Mouse (Mus musculus) mature B cell (primary cell): Measurements from ENCODE around the gene Rnf7.

ENCODE experiments used
- in situ Hi-C: fragments of 300-500 bp; cut with MboI; formaldehyde crosslinking; loops from 2 replicates; pipeline ENCODE4 v1.14.3; 2019

Gene Rnf7

GRCm38 (mm10) chr9:96470266-96470974 lies 8.1 kb downstream of the Rnf7 start:
- in situ Hi-C loops, result loop anchor here (10.0 kb wide), 1 partner anchor 116 kb away; no protein-coding TSS in a partner anchor

GRCm38 (mm10) chr9:96469556-96470265 lies 8.8 kb downstream of the Rnf7 start:
- in situ Hi-C loops, result loop anchor here (10.0 kb wide), 1 partner anchor 115 kb away; no protein-coding TSS in a partner anchor

DNA sequence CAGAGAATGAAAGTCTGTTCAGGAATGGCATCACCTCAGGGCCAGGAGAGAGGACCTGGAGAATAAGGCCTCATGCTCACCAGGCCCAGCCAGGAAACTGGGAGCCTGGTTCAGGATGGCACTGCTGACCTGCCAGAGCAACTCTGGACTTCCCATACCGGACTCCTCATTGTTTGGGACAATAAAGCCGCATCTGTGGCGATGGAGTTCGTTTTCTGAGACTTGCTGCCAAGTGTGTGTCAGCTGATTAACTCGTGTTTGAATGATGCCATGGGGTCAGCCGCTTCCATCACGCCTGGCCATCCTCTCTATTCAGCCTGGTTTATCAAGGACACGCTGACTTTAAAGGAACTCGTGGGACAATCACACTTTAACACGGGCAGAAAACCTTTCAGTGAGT lies 14.8 kb downstream of the Rnf7 start:
- in situ Hi-C loops, result no loop called here

- in situ Hi-C loops, result no loop called here
Measured at GRCm38 (mm10) chr9:96461607-96462006, 16.9 kb downstream of the Rnf7 start.

DNA sequence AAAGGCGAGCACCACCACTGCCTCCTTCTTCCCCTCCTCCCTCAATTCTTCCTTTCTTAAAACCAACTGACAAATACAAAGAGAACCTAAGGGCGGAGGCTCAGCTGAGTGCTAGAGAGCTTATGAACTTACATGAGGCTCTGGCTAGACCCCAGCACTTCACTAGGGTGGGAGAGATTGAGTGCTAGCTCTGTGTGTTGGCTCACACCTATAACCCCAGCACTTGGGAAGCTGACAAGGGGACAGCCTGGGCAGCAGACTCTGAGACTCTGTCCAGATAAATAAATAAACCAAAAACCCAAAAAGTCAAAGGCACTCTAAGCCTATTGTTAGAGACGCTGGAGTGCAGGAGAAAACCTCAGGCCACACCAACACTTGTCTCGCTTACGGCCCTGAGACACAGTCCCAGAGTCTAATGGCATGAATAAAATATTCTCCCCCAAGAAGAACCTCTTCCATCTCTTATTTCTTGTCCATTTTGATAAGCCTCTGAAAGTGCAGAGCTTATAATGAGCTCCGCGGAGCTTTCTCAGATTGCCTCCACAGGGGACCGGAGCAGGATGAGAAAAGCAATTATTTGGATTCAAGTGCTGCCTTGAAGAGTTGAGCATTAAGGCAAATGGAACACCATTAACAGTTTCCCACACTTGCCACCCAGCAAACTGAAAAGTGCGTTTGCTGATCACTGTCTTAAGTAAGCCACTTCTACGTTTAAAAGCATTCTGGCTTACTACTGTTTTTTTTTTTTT lies 18.2 kb downstream of the Rnf7 start:
- in situ Hi-C loops, result no loop called here

GRCm38 (mm10) chr9:96455618-96456017 lies 22.9 kb downstream of the Rnf7 start:
- in situ Hi-C loops, result no loop called here

DNA sequence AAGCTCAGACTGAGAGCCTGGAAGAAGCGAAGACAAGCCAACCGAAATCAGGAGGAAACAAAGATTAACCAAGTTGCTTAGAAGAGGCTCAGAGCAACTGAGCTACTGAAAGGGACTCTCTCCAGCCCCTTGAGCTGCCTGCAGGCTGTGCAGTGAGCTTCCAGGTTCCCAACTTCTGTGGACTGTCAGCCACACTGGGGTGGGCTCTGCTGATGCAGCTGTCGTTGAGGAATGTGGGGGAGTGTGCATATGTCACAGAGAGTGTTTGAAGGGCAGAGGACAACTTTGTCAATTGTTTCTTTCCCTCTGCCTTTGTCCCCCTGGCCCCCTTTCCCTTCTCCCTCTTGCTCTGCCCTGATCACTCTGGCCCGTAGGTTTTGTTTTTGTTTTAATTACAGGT lies 25.5 kb downstream of the Rnf7 start:
- in situ Hi-C loops, result no loop called here

- in situ Hi-C loops, result no loop called here
Measured at GRCm38 (mm10) chr9:96450900-96451720, 27.4 kb downstream of the Rnf7 start.

DNA sequence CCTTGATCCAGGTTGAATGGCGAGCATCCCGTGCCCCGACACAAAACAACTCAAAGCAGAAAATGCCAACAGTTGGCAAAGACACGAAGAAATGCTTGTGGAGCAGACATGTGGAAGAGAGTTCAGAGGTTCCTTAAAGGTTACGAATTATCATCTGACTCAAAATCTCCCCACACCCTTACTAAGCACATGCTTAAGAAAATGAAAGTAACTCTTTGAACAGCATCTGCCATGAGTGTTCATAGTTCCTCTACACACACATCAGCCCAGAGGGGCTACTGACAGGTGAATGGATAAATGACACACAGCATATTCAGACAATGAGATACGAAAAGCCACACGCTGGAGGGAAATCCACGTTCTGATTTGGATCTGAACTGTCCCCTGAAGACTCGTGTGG lies 29.0 kb downstream of the Rnf7 start:
- in situ Hi-C loops, result no loop called here

DNA sequence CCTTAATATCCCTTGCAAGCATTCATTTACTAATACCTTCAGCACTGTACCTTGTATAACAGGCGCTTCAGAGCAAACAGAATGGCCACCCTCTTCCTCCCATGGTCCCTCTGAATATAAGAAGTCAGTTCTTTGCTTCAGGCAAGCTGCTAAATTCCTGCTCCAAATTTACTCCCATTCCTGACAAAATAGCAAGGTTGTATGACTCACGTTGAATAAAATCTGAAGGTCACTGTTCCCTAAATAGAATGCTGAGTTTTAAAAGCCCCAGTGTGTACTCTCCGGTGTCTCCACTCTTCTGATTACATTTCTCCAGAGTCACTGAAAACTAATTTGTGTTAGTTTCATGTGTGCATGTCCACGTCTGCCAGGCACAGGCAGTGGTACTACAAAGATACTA lies 33.1 kb downstream of the Rnf7 start:
- in situ Hi-C loops, result no loop called here

GRCm38 (mm10) chr9:96442081-96442480 lies 36.4 kb downstream of the Rnf7 start:
- in situ Hi-C loops, result no loop called here

DNA sequence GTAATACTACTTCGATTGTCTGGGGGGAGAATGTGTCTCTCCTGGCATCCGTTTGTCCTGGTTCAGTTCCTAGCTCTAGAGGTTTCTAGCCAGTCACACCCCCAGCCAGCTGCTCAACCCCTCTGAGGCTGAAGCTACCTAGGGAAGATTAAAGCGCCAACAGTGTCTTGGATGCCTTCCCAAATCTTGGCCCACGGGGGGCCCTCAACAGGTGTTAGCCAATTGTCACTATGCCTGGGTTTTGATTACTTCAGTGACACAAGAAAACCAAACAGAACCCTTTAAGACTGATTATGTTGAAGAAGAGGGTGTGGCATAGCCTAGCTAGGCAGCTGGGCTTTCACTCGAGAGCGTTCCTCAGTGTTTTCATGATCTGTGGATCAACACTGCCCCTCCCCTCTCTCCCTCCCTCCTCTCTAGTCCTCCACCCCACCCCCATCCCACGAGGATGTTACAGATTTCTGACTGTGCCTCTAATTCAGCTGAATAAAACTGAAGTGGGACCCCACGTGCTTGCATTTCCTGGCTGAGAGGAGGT lies 40.1 kb downstream of the Rnf7 start:
- in situ Hi-C loops, result no loop called here

GRCm38 (mm10) chr9:96437805-96438333 lies 40.6 kb downstream of the Rnf7 start:
- in situ Hi-C loops, result no loop called here

DNA sequence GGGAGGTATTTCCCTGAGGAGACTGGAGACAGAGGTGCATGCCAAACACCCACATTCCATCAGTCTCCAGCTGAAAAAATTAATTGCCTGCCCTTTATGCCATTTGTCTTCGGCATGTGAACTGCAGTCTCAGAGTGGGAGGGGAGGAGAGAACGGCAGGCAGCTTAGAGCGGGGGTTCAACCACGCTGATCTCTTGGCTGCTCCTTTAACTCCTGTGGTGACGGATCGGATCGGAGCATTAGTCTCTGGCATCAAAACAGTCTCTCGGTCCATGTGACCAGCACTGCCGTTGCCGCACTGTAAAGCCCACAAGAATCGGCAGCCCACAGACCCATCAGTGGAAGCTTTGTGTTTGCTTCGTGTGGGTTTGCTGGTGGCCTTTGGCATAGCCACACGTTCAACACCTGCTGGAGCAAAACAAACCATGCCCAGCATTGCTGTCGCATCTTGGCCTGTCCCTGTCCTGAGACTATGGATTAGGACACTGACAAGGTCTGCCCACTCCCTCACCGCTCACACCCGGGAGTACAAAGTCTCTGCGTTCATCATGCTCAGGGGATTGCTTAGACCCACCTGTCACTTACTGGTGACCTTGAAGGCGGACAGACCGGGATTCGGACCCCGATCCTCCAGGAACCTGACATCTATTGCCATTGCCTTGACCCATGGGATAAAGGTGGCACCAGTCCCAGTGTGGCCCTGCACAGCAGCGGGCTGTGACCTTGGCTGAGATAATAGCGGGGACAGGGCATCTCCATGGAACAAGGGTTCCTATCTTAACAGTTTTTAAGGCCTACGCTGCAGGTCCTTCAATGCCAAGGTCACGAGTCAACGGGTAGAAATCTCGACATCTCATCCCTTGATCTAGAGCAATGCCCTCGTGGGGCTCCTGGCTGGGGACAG lies 41.3 kb downstream of the Rnf7 start:
- in situ Hi-C loops, result no loop called here

DNA sequence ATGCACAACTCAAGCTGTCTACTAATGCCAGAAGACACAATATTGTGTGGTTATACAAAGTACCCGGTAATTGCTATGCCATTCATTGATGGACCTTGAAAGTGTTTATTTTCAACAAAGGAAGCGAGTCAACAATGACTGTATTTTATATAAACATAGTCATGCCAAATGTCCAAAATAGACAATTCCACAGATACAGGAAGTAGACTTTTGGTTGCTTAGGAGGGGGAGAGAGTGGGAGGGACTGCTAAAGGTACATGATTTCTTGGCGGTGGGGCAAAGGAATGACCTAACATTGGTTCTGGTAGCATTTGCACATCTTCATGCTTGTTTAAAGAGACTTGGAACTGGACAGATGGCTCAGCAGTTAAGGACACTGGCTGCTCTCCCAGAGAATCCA lies 45.9 kb downstream of the Rnf7 start:
- in situ Hi-C loops, result no loop called here

- in situ Hi-C loops, result no loop called here
Measured at GRCm38 (mm10) chr9:96431081-96431480, 47.4 kb downstream of the Rnf7 start.

DNA sequence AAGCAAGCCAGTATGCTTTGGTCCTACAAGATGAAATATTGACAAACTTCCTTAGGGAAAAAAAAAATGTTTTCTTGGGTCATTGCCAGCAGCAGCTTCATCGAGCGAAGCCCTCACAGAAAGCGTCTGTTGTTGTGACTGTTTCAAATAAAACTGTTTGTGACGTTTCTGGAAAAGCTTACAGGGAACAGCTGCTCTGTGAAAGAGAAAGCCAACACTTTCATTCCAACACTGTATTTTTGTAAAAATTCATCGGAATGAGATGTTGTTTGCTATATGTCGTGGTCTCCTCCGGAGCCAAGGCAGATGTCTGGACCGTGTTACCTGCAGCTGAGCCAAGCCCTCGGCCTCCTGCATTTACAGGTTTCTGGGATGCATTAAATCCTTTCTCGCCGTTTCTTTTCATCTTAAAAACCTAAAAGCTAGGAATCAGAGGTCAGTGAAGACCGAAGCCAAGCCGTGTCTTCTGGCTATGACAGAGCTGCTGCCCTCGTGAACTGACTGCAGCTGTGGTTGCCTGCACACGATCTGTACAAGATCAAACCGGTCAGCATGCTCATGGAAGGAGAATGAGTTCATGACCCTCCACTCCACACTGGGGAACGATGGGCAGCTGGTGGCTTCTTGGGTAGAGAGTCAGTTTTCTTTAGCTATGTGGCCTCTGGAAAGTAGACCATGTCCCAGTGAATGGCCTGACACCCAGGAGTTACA lies 50.0 kb downstream of the Rnf7 start:
- in situ Hi-C loops, result no loop called here

DNA sequence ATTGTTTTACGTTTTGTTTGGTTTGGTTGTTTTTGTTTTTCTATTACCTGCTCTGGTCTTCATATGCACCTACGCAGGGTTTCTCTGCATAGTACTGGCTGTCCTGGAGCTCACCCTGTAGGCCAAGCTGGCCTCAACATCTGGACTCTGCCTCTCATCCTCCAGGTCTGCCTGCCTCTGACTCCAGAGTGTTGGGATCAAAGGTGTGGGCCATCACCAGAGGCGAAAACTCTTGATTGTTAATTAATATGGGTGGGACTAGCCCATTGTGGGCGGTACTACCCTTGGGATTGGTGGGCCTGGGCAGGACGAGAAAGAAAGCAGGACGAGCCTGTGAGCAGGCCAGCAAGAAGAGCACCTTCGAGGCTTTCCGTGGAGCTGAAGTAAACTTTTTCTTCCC lies 54.4 kb downstream of the Rnf7 start:
- in situ Hi-C loops, result no loop called here
